Mouse (Mus musculus) neural tube, embryonic 14.5 days (tissue): ENCODE measurements around the gene Pam16. TPM values are rescaled to one million over a fixed set of nuclear protein-coding genes. Genes with fewer than 3 reads are reported as not detected.

Source experiments
- polyA plus RNA-seq: library from polyadenylated mRNA; unstranded; fragments of >200 nt; fragmentation: Nextera tagmentation; extraction: Ambion mirVana; gene quantifications from 2 replicates; pipeline ENCODE4 v1.2.1, GENCODE M21; 2014

The Pam16 gene
- polyA plus RNA-seq, 1 experiment from 2014 or later = 194 TPM

Other genes starting within 250 kb of the Pam16 start
- 6.4 and 6.7 TPM in 2 replicates for gene Adcy9, start 204.5 kb downstream of the Pam16 start, polyA plus RNA-seq
- 22.7 and 30.7 TPM in 2 replicates for gene Srl, start 83.2 kb downstream of the Pam16 start, polyA plus RNA-seq
- gene Tfap4, start 65.1 kb downstream of the Pam16 start, polyA plus RNA-seq = 7.2 and 7.8 TPM in 2 replicates
- 13.2 and 20.3 TPM in 2 replicates for gene Glis2, start 30.3 kb downstream of the Pam16 start, polyA plus RNA-seq
- 4.4 and 6.3 TPM in 2 replicates for gene Vasn, start 15.0 kb upstream of the Pam16 start, polyA plus RNA-seq
- gene Dnaja3, start 15.0 kb upstream of the Pam16 start, polyA plus RNA-seq = 55.0 and 61.9 TPM in 2 replicates
- 28.0 and 28.6 TPM in 2 replicates for gene Coro7, start 54.8 kb upstream of the Pam16 start, polyA plus RNA-seq
- gene Nmral1, start 94.4 kb upstream of the Pam16 start, polyA plus RNA-seq = 57.2 and 63.7 TPM in 2 replicates
- gene Hmox2, start 101.4 kb upstream of the Pam16 start, polyA plus RNA-seq = 106 and 126 TPM in 2 replicates
- 125 TPM in 2 replicates for gene Cdip1, start 165.3 kb upstream of the Pam16 start, polyA plus RNA-seq
- 0.85 and 0.86 TPM in 2 replicates for gene 4930562C15Rik, start 210.4 kb upstream of the Pam16 start, polyA plus RNA-seq